Mouse (Mus musculus) testis, adult 2 months (tissue): ENCODE results near the gene Fbxo27. TPM values are rescaled to one million over a fixed set of nuclear protein-coding genes. Genes with fewer than 3 reads are reported as not detected.

Experiments used
- H3K27ac ChIP-seq: fragments of 200-500 bp; 2 replicates; pipeline ENCODE4 v1.5.1; 2012; ENCODE audit warnings: low read depth, low read length; ENCODE audit not compliant: control insufficient read depth, insufficient read depth
- H3K27me3 ChIP-seq: fragments of 200-500 bp; 2 replicates; pipeline ENCODE4 v1.6.1; 2012; ENCODE audit warnings: mild to moderate bottlenecking, low read length, moderate library complexity; ENCODE audit not compliant: control insufficient read depth, insufficient read depth
- H3K36me3 ChIP-seq: fragments of 200-500 bp; 2 replicates; pipeline ENCODE4 v1.6.1; 2012; ENCODE audit warnings: mild to moderate bottlenecking, low read length; ENCODE audit not compliant: control insufficient read depth, insufficient read depth
- H3K4me1 ChIP-seq: fragments of 200-500 bp; 2 replicates; pipeline ENCODE4 v1.6.1; 2012; ENCODE audit warnings: low read length; ENCODE audit not compliant: control insufficient read depth, insufficient read depth
- H3K4me3 ChIP-seq: fragments of 200-500 bp; 2 replicates; pipeline ENCODE4 v1.5.1; 2012; ENCODE audit warnings: low read depth, mild to moderate bottlenecking, low read length, moderate library complexity, mixed read lengths; ENCODE audit not compliant: control insufficient read depth
- CTCF ChIP-seq: fragments of 200-500 bp; IDR thresholded peaks from 2 replicates; pipeline ENCODE4 v1.5.1; 2012; ENCODE audit warnings: low read depth, mild to moderate bottlenecking, inconsistent platforms, low read length, moderate library complexity; ENCODE audit not compliant: control insufficient read depth, insufficient read depth, insufficient replicate concordance
- POLR2A ChIP-seq: fragments of 200-500 bp; IDR thresholded peaks from 2 replicates; pipeline ENCODE4 v1.6.1; 2012; ENCODE audit warnings: low read depth, mild to moderate bottlenecking, inconsistent platforms, low read length, moderate library complexity; ENCODE audit not compliant: control insufficient read depth
- polyA plus RNA-seq: library from polyadenylated mRNA; depleted of rRNA; stranded (reverse); fragments of >200 nt; gene quantifications from 2 replicates; pipeline ENCODE4 v1.2.3, GENCODE M21; 2012; rRNA removed

Gene Fbxo27
- polyA plus RNA-seq, result 15.8 and 16.3 TPM in 2 replicates

DNA sequence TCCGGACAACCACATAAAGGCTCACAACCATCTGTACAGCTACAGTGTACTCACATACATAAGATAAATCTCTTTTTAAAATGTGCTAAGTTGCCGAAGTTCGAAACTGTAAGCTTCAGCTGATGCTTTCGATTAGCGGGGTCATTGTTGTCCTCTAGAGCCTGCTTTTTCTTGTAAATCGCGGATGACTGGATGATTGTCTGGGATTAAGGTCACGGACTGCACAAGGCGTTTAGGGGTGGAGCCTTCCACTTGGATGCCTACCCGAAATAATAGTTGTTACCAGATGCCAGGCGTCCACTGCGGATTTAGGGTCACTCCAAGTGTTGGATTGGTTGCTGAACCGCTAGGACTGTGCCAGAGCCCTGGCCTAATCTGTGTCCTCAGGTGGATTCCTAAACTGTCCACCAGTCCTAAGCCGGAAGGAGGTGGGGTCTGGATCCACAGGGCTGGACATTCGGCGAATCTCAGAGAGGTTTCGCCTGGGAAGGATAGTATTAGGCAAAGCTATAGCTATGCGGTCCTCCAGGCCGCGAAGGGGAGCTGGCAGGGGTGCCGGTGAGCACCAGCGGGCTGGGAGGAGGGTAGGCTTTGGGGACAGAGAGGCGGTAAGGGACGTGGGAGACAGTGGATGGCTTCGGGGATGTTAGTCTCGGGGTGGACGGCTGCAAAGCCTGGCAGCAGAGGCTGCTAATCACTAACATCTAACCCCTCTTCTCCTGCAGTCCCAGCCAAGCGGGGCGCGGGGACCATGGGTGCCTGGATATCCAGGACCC lies at the start of gene Fbxo27:
TSS of gene Fbxo27 (plus strand) at position 305 of the 776 bp plus-strand sequence.
- peaks cover 10% of the 10 kb centered on the region for H3K4me1 ChIP-seq
- TF ChIP-seq POLR2A, result no peak
- TF ChIP-seq CTCF, result no peak
- H3K27me3 ChIP-seq, result no peaks in the 10 kb centered on the region
- no peaks in the 10 kb centered on the region for H3K36me3 ChIP-seq
- H3K4me3 ChIP-seq, result peak within 1 kb of the TSS; percentile 72
- peak within 1 kb of the TSS; percentile 65 for H3K27ac ChIP-seq

DNA sequence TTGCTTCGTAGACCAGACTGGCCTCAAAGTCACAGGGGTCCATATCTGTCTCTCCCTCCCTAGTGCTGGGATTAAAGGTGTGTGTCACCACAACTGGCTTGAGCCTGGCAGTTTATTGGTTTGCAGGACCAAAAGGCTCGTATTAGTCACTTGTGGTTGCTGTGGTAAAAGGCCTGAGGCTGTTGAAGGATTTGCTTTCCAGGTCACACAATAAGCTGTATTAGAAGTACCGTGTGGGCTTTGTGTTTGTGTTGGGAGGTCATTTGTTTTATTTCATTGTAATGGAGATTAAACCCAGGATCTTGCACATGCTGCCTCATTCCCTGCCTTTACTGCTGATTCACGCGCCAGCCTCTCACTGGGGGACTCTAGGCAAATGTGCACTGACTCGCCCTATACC lies 47.3 kb upstream of the Fbxo27 start:
- no peaks in the 10 kb centered on the region for H3K36me3 ChIP-seq
- no peaks in the 10 kb centered on the region for H3K27me3 ChIP-seq
- no peak overlapping the region for H3K4me3 ChIP-seq
- H3K27ac ChIP-seq, result no peak overlapping the region
- TF ChIP-seq POLR2A, result no peak
- TF ChIP-seq CTCF, result no peak
- H3K4me1 ChIP-seq, result no peaks in the 10 kb centered on the region

DNA sequence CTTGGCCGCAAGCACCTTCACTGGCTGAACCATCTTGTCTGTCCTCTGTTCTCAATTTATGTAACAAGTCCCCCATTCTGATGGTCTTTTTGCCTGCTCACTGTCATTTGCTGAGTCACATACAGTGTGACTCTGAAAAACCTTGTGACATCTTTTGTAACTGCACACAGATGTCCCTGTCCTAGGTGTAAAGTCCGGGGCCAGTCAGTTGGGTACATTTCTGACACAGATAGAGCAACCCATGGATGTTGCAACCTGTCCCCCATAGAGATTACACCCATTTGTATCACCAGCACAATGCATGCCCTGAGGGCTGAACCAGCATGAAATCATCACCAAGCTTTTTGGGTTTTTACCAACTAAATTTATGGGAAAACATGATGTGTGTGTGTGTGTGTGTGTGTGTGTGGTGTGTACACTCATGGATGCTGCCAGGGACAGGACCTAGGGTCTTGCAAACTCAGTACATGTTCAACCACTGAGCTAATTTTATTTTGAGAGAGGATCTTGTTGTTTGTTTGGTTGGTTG lies 46.6 kb upstream of the Fbxo27 start:
- Histone ChIP-seq H3K27me3 (no peaks in the 10 kb centered on the region), H3K27ac (no peak overlapping the region), H3K4me1 (no peaks in the 10 kb centered on the region), H3K36me3 (no peaks in the 10 kb centered on the region), H3K4me3 (no peak overlapping the region)
- TF ChIP-seq POLR2A (no peak), CTCF (no peak)

DNA sequence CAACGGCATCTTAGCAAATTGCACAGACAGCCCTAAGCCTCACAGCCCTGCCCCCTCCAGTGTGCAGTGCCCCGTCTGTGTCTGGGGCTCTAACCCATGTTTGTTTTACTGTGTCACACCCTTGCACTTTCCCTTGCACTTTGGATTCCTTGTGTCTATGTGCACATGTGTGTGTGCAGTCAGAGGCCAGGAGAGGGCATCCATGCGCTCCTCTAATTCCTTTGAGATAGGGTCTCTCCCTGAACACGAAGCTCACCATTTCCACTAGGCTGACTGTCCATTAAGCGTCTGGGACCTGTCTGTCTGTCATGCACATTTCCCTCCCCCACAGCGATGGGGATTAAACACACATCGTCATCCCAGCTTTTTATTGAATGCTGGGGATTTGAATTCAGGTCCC lies 45.6 kb upstream of the Fbxo27 start:
- TF ChIP-seq POLR2A (no peak), CTCF (no peak)
- Histone ChIP-seq H3K27me3 (no peaks in the 10 kb centered on the region), H3K4me1 (no peaks in the 10 kb centered on the region), H3K36me3 (no peaks in the 10 kb centered on the region), H3K4me3 (no peak overlapping the region), H3K27ac (no peak overlapping the region)

DNA sequence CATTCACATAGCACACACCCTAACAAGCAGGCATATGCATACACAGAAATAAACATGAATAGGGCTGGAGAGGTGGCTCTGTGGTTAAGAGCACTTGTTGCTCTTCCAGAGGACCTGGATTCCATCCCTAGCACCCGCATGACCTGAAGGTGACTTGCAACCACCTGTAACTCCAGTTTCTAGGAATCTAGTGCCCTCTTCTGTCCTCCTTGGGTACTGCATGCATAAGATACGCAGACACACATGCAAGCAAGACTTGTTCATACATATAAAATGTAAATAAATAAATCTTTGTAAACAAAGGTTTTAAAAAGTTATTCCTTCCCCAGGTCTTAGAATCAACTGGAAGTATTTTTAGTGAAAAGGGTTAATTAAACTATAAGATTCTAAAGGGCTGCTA lies 41.5 kb upstream of the Fbxo27 start:
- Histone ChIP-seq H3K4me1 (no peaks in the 10 kb centered on the region), H3K4me3 (no peak overlapping the region), H3K36me3 (no peaks in the 10 kb centered on the region), H3K27ac (no peak overlapping the region), H3K27me3 (no peaks in the 10 kb centered on the region)
- peak; percentile 6; the same call in 1 of the 2 replicates for TF ChIP-seq CTCF
- TF ChIP-seq POLR2A, result no peak

DNA sequence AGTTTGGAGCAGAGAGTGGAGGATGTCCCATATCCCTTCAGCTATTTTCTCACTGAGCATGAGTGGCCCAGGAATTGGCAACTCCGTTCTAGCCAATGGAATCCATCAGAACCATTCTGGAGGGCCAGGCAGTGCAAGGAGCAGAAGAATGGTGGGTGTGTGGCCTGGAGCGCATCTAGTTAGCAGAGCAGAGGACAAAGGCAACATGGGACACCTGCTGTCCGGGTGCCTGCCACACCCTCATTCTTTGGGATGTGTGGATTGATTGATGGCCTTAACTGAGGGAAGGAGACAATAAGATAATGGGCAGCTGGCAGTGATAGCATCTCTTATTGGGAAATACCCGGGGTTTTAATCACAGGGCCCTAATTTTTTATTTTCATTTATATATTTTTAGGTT lies 36.2 kb upstream of the Fbxo27 start:
- no peaks in the 10 kb centered on the region for H3K27me3 ChIP-seq
- TF ChIP-seq POLR2A (no peak), CTCF (no peak)
- H3K4me3 ChIP-seq, result no peak overlapping the region
- H3K4me1 ChIP-seq, result no peaks in the 10 kb centered on the region
- H3K36me3 ChIP-seq, result no peaks in the 10 kb centered on the region
- no peak overlapping the region for H3K27ac ChIP-seq

DNA sequence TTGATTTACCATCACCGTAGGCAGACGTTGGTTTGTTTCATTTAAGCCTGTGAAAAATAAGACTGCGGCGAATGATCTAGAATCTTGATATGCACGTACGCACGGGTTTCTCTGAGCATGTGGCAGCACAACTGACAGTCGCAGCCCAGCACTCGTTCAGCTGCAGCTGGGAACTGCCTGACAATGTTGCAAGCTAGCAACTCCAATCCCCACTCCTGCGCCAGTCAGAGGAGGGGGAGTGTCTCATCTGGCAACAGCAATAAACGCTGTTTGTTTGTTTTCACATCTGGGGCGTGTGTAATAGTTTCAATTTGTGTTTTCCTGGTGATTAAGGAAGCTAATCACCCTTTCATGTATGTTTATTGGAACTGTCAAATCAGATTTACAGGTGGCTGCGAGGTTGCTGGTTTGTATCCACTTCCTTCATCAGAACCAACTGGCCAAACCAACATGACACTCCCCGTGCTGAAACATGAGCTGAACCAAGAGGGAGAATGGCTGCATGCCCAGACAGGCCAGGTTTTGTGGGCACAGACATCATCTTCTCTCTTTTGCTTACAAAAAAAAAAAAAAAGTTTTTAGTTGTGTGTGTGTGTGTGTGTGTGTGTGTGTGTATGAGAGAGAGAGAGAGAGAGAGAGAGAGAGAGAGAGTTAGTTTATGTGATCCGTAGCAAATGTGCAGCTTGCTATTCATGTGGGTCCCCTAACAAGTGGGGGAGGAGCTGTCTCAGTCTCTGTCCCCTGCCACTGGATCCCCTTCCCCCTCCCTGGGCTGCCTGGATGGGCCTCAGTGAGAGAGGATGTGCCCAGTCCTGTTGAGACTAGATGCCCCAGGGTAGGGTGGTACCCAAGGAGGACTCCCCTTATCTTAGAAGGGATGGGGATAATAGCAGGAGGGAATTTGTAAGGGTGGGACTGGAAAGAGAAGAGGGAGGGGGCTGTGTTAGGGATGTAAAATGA lies 26.7 kb upstream of the Fbxo27 start:
- TF ChIP-seq POLR2A (no peak; the same call in 1 of the 2 replicates), CTCF (no peak)
- Histone ChIP-seq H3K4me1 (peaks cover 3% of the 10 kb centered on the region; the same call in 1 of the 2 replicates), H3K27me3 (no peaks in the 10 kb centered on the region), H3K36me3 (no peaks in the 10 kb centered on the region), H3K4me3 (no peak overlapping the region), H3K27ac (peak overlapping the region; percentile 27; the same call in 1 of the 2 replicates)
